Mouse (Mus musculus): Measurements from ENCODE around the gene Ankrd37. TPM values are rescaled to one million over a fixed set of nuclear protein-coding genes. Genes with fewer than 3 reads are reported as not detected.

Ankrd37 gene
- 4.3 and 12.7 TPM in 2 replicates for polyA plus RNA-seq (2012; rRNA removed)

GRCm38 (mm10) chr8:46005596-46005995 is at the start of gene Ankrd37:
TSS of gene Ankrd37 (minus strand) at chr8:46005707.

GRCm38 (mm10) chr8:45999138-45999783 is 6.2 kb downstream of the Ankrd37 start, which contains the start of gene Lrp2bp:
TSS of gene Lrp2bp (plus strand) at chr8:45999303.

DNA sequence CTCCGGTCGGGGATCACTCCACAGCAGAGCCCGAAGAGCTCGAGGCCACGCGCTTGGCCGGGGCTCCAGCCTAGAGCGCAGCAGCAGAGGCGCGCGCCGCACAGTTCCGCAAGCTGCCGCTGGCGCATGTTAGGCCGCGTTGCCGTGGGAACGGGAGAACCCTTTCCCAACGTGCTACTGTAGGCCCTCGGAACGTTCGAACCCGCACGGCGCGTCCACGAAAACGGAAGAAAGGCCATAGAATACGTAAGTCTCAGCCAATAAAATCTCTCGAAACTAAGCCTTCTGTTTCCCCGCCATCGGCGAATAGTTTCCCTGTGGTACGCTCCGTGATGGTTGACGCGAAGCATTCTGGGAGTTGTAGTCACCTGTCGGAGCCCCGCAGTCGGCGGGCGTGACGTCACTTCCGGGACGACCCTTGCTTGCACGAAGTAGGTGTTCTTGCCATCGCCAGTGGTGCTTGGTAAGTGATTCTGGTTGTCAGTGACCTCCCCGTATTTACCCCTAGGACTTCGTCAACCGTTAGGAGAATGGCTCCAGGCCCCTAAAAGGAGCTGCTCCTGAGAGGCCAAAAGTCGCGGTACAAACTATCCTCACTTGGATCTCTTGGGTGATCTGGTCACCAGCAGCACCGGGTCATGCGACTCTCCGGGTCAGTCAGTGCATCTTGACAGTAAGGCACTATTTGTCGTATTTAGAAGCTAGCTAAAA is 30.2 kb downstream of the Ankrd37 start, which contains the start of the genes 1700029J07Rik and Ufsp2:
1700029J07Rik (minus strand) TSS at position 127 of the 711 bp plus-strand sequence.
Ufsp2 (plus strand) TSS at position 403 of the 711 bp plus-strand sequence.

Other genes with a start within 250 kb of the Ankrd37 start
- 153 and 184 TPM in 2 replicates for gene Pdlim3, start 120.2 kb downstream of the Ankrd37 start, polyA plus RNA-seq (2012; rRNA removed)
- gene Ccdc110, start 71.1 kb downstream of the Ankrd37 start, polyA plus RNA-seq (2012; rRNA removed), result 0.03 and 0.05 TPM in 2 replicates
- gene 1700029J07Rik, start 30.5 kb downstream of the Ankrd37 start, polyA plus RNA-seq (2012; rRNA removed), result 0.05 and 0.29 TPM in 2 replicates
- gene Ufsp2, start 30.2 kb downstream of the Ankrd37 start, polyA plus RNA-seq (2012; rRNA removed), result 9.4 and 11.1 TPM in 2 replicates
- gene Lrp2bp, start 6.4 kb downstream of the Ankrd37 start, polyA plus RNA-seq (2012; rRNA removed), result 0.08 TPM in 1 of 2 replicates, not detected in the other
- gene Cfap97, start 146.1 kb upstream of the Ankrd37 start, polyA plus RNA-seq (2012; rRNA removed), result 1.9 and 2.0 TPM in 2 replicates
- 5.2 and 6.3 TPM in 2 replicates for gene Snx25, start 146.5 kb upstream of the Ankrd37 start, polyA plus RNA-seq (2012; rRNA removed)
- 120 and 194 TPM in 2 replicates for gene Slc25a4, start 205.6 kb upstream of the Ankrd37 start, polyA plus RNA-seq (2012; rRNA removed)

Measured in colon, adult 2 months (tissue).